Mouse (Mus musculus) stomach, embryonic 16.5 days (tissue): Measurements from ENCODE around the gene Spryd4. TPM values are rescaled to one million over a fixed set of nuclear protein-coding genes. Genes with fewer than 3 reads are reported as not detected.

Source experiments
- polyA plus RNA-seq: library from polyadenylated mRNA; unstranded; fragments of >200 nt; fragmentation: Nextera tagmentation; extraction: Ambion mirVana; gene quantifications from 2 replicates; pipeline ENCODE4 v1.2.1, GENCODE M21; 2015

Spryd4 gene
- polyA plus RNA-seq, 1 experiment from 2014 or later: 33.5 TPM

Other genes with a start within 250 kb of the Spryd4 start
- not detected in 2 replicates for gene Hsd17b6, start 204.2 kb downstream of the Spryd4 start, polyA plus RNA-seq
- gene Prim1, start 196.6 kb downstream of the Spryd4 start, polyA plus RNA-seq: 64.6 and 68.4 TPM in 2 replicates
- 625 and 721 TPM in 2 replicates for gene Naca, start 176.2 kb downstream of the Spryd4 start, polyA plus RNA-seq
- gene Ptges3, start 152.9 kb downstream of the Spryd4 start, polyA plus RNA-seq: 374 and 406 TPM in 2 replicates
- gene Atp5b, start 128.5 kb downstream of the Spryd4 start, polyA plus RNA-seq: 2,507 and 2,568 TPM in 2 replicates
- gene Baz2a, start 120.2 kb downstream of the Spryd4 start, polyA plus RNA-seq: 8.3 and 10.0 TPM in 2 replicates
- 30.3 and 34.2 TPM in 2 replicates for gene Rbms2, start 31.5 kb downstream of the Spryd4 start, polyA plus RNA-seq
- gene Gls2, start 17.4 kb downstream of the Spryd4 start, polyA plus RNA-seq: 3.2 and 3.7 TPM in 2 replicates
- gene Mip, start 14.0 kb upstream of the Spryd4 start, polyA plus RNA-seq: not detected in 2 replicates
- 30.4 and 35.0 TPM in 2 replicates for gene Timeless, start 20.3 kb upstream of the Spryd4 start, polyA plus RNA-seq
- 0.52 and 0.66 TPM in 2 replicates for gene Apon, start 42.3 kb upstream of the Spryd4 start, polyA plus RNA-seq
- 5.7 and 7.3 TPM in 2 replicates for gene Apof, start 56.9 kb upstream of the Spryd4 start, polyA plus RNA-seq
- gene Stat2, start 58.8 kb upstream of the Spryd4 start, polyA plus RNA-seq: 14.1 and 16.1 TPM in 2 replicates
- gene Il23a, start 86.9 kb upstream of the Spryd4 start, polyA plus RNA-seq: 0.55 and 0.57 TPM in 2 replicates
- gene Pan2, start 91.5 kb upstream of the Spryd4 start, polyA plus RNA-seq: 29.0 and 30.4 TPM in 2 replicates
- 310 and 315 TPM in 2 replicates for gene Cnpy2, start 110.7 kb upstream of the Spryd4 start, polyA plus RNA-seq
- gene Cs, start 125.9 kb upstream of the Spryd4 start, polyA plus RNA-seq: 221 and 230 TPM in 2 replicates
- gene Coq10a, start 157.2 kb upstream of the Spryd4 start, polyA plus RNA-seq: 3.4 and 3.5 TPM in 2 replicates
- gene Ankrd52, start 165.3 kb upstream of the Spryd4 start, polyA plus RNA-seq: 8.4 and 10.0 TPM in 2 replicates
- 28.7 and 32.9 TPM in 2 replicates for gene Slc39a5, start 189.4 kb upstream of the Spryd4 start, polyA plus RNA-seq
- gene Nabp2, start 199.7 kb upstream of the Spryd4 start, polyA plus RNA-seq: 72.0 and 75.5 TPM in 2 replicates
- 37.0 and 38.5 TPM in 2 replicates for gene Rnf41, start 199.8 kb upstream of the Spryd4 start, polyA plus RNA-seq
- 59.5 and 62.4 TPM in 2 replicates for gene Smarcc2, start 247.4 kb upstream of the Spryd4 start, polyA plus RNA-seq